Mouse (Mus musculus): ENCODE measurements around the gene Ttc23.

The Ttc23 gene

DNA sequence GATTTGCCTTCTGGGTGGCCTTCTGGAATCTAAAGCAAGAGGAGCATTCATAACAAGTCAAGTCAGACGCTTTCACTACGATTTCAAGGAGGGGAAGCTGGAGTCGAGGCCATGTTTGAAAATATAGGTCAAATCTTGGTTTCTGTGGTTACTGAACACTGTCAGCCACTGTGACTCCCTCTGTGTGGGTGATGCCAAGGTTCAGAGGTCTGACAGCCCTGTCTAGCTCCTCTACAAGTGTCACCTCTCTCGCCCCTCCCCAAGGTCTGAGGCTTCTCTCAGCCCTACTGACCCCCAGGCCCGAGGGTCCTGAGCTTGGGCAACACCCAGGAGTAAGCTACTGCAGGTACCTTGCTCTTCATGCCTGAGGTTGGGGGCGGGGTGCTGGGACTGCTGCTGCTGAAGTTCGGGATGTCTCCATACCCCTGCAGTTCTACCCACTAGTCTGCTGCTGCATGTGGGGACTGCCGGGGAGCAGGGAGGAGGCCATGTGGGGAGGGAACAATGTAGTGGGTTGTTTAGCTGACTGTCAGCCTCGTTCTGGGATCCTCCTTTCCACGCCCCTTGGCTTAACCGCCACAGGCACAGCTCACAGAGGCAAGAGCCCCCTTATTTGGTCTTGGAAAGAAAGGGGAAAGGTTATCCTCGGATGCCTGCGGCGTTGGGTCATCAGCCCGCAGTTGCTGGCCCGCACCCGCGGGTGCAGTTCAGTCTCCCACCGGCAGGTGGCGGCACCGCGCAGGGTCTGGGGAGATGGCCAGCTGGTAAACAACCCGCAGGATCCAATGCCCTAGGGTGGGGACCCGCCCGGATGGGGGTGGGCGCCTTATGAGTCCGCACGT lies 156.0 kb downstream of the Ttc23 start:
- peak; percentile 69 for DNase-seq (ENCODE audit: low read depth)

DNA sequence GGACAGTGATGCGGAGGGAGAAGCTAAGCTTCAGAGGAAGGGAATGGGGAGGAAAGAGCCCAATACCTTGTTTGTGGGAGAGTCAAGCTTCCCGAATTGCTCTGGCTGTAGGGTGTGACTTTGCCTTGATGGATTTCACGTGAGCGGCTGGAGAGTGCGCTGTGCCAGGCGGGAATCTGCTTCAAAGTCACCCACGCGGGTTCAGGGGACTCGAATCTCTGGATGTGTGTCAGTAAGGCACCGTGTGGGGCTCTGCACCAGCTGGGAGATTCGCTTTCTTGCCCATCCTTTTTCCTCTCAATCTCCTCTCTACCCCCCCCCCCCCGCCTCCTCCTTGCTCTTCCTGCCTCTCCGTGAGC lies 156.6 kb downstream of the Ttc23 start:
- DNase-seq (ENCODE audit: low read depth), result no peak

Measured in induced T-regulatory cell, adult 2 months (primary cell).